Mouse (Mus musculus) neural tube, embryonic 14.5 days (tissue): ENCODE measurements around the gene Spata21. TPM values are rescaled to one million over a fixed set of nuclear protein-coding genes. Genes with fewer than 3 reads are reported as not detected.
A peak's percentile ranks its signal among the peaks of the same experiment; 100 is the strongest.

ENCODE experiments used
- ATAC-seq: fragments of 200-750 bp; cut with Nextera tagmentation; 2 replicates; pipeline ENCODE4 v1.8.0; 2017; ENCODE audit warnings: low read depth, mild to moderate bottlenecking, moderate TSS enrichment, moderate library complexity
- H3K27ac ChIP-seq: fragments of 300-500 bp; sonication (generic); 2 replicates; pipeline ENCODE4 v1.5.1; 2014; ENCODE audit warnings: low read depth, mild to moderate bottlenecking, control low read depth, low read length, moderate library complexity, mixed read lengths
- H3K27me3 ChIP-seq: fragments of 300-500 bp; sonication (generic); 2 replicates; pipeline ENCODE4 v1.6.1; 2014; ENCODE audit warnings: low read length; ENCODE audit not compliant: control insufficient read depth, insufficient read depth
- H3K36me3 ChIP-seq: fragments of 300-500 bp; sonication (generic); 2 replicates; pipeline ENCODE4 v1.6.1; 2014; ENCODE audit warnings: low read length, mixed read lengths; ENCODE audit not compliant: control insufficient read depth, insufficient read depth
- H3K4me1 ChIP-seq: fragments of 300-500 bp; sonication (generic); 2 replicates; pipeline ENCODE4 v1.6.1; 2014; ENCODE audit warnings: low read length; ENCODE audit not compliant: control insufficient read depth, insufficient read depth
- H3K4me2 ChIP-seq: fragments of 300-500 bp; sonication (generic); 2 replicates; pipeline ENCODE4 v1.6.1; 2014; ENCODE audit warnings: mild to moderate bottlenecking, low read depth, low read length, control low read depth
- H3K4me3 ChIP-seq: fragments of 300-500 bp; sonication (generic); 2 replicates; pipeline ENCODE4 v1.5.1; 2014; ENCODE audit warnings: low read depth, low read length, control low read depth, mixed read lengths
- H3K9ac ChIP-seq: fragments of 300-500 bp; sonication (generic); replicated peaks from 2 replicates; pipeline ENCODE4 v1.6.1; 2014; ENCODE audit warnings: low read depth, mild to moderate bottlenecking, control low read depth, low read length, mixed read lengths
- H3K9me3 ChIP-seq: fragments of 300-500 bp; sonication (generic); 2 replicates; pipeline ENCODE4 v1.6.1; 2016; ENCODE audit warnings: low read length; ENCODE audit not compliant: control insufficient read depth
- WGBS: fragments of 180-500 bp; shearing (Covaris S2); extraction: QIAGEN DNeasy Blood & Tissue Kit; methylation state at CpG from one replicate; pipeline ENCODE4 v1.1.7; 2014; 5-methylcytosine and 5-hydroxymethylcytosine counted together
- polyA plus RNA-seq: library from polyadenylated mRNA; unstranded; fragments of >200 nt; fragmentation: Nextera tagmentation; extraction: Ambion mirVana; gene quantifications from 2 replicates; pipeline ENCODE4 v1.2.1, GENCODE M21; 2014

Gene Spata21
- polyA plus RNA-seq, 1 experiment from 2014 or later = 0.50 TPM

GRCm38 (mm10) chr4:141058835-141059234, 29.3 kb upstream of the Spata21 start:
- H3K36me3 ChIP-seq = no peaks in the 10 kb centered on the region; the same call in 1 of the 2 replicates
- no peak for ATAC-seq
- no peaks in the 10 kb centered on the region for H3K27me3 ChIP-seq
- no peak overlapping the region for H3K4me3 ChIP-seq
- H3K9ac ChIP-seq = no peak overlapping the region
- peaks cover 10% of the 10 kb centered on the region for H3K4me1 ChIP-seq
- H3K9me3 ChIP-seq = no peaks in the 10 kb centered on the region
- 85% methylated on average over 9 of the region's 9 CpGs for WGBS
- peak overlapping the region; percentile 72; the same call in 1 of the 2 replicates for H3K4me2 ChIP-seq
- no peak overlapping the region for H3K27ac ChIP-seq

- H3K4me1 ChIP-seq = 0 out of 2 replicates have a peak, but pooled peaks cover 7% of the 10 kb centered on the region
- peak overlapping the region; percentile 96 for H3K27ac ChIP-seq
- H3K4me3 ChIP-seq = peak overlapping the region; percentile 55
- peak overlapping the region; percentile 74 for H3K9ac ChIP-seq
- ATAC-seq = no peak; the same call in 1 of the 2 replicates
- H3K9me3 ChIP-seq = no peaks in the 10 kb centered on the region
- H3K4me2 ChIP-seq = peak overlapping the region; percentile 72
- no peaks in the 10 kb centered on the region for H3K27me3 ChIP-seq
- H3K36me3 ChIP-seq = no peaks in the 10 kb centered on the region; the same call in 1 of the 2 replicates
- WGBS = 1% methylated on average over 32 of the region's 32 CpGs
Measured at GRCm38 (mm10) chr4:141059616-141060425, 28.3 kb upstream of the Spata21 start.

- peak; percentile 92 for ATAC-seq
- Histone ChIP-seq H3K27ac (peak within 1 kb of the TSS; percentile 96), H3K36me3 (no peaks in the 10 kb centered on the region; the same call in 1 of the 2 replicates), H3K4me1 (0 out of 2 replicates have a peak, but pooled peaks cover 7% of the 10 kb centered on the region), H3K4me3 (peak within 1 kb of the TSS; percentile 55), H3K4me2 (peak within 1 kb of the TSS; percentile 72), H3K9me3 (no peaks in the 10 kb centered on the region), H3K27me3 (no peaks in the 10 kb centered on the region), H3K9ac (peak within 1 kb of the TSS; percentile 74)
- under 1% methylated on average over 76 of the region's 77 CpGs for WGBS
Measured at GRCm38 (mm10) chr4:141060426-141061301, 27.5 kb upstream of the Spata21 start, which contains the start of gene Crocc. Gene Crocc (minus strand): TSS chr4:141060550.

GRCm38 (mm10) chr4:141064104-141064659, 24.0 kb upstream of the Spata21 start:
- no peak overlapping the region for H3K27ac ChIP-seq
- no peak overlapping the region for H3K4me2 ChIP-seq
- peaks cover 28% of the 10 kb centered on the region for H3K36me3 ChIP-seq
- no peak for ATAC-seq
- 85% methylated on average over 4 of the region's 4 CpGs for WGBS
- H3K27me3 ChIP-seq = no peaks in the 10 kb centered on the region
- no peaks in the 10 kb centered on the region for H3K9me3 ChIP-seq
- no peak overlapping the region for H3K9ac ChIP-seq
- H3K4me1 ChIP-seq = 0 out of 2 replicates have a peak, but pooled peaks cover 4% of the 10 kb centered on the region
- H3K4me3 ChIP-seq = no peak overlapping the region

- WGBS = 4% methylated on average over 8 of the region's 8 CpGs
- Histone ChIP-seq H3K4me2 (no peak overlapping the region), H3K9me3 (no peaks in the 10 kb centered on the region), H3K36me3 (peaks cover 36% of the 10 kb centered on the region), H3K4me1 (no peaks in the 10 kb centered on the region), H3K27ac (no peak overlapping the region), H3K4me3 (no peak overlapping the region), H3K27me3 (no peaks in the 10 kb centered on the region), H3K9ac (no peak overlapping the region)
- peak; percentile 26; the same call in 1 of the 2 replicates for ATAC-seq
Measured at GRCm38 (mm10) chr4:141065123-141065522, 23.0 kb upstream of the Spata21 start.

- Histone ChIP-seq H3K4me1 (no peaks in the 10 kb centered on the region), H3K4me3 (no peak overlapping the region), H3K4me2 (no peak overlapping the region), H3K27ac (no peak overlapping the region), H3K36me3 (peaks cover 50% of the 10 kb centered on the region), H3K9ac (no peak overlapping the region), H3K27me3 (no peaks in the 10 kb centered on the region), H3K9me3 (no peaks in the 10 kb centered on the region)
- 0 out of 2 replicates have a peak, but pooled peaks have one; percentile 10 for ATAC-seq
- 69% methylated on average over 12 of the region's 12 CpGs for WGBS
Measured at GRCm38 (mm10) chr4:141066709-141067515, 21.2 kb upstream of the Spata21 start.

- H3K4me3 ChIP-seq = no peak overlapping the region
- no peak for ATAC-seq
- no peaks in the 10 kb centered on the region for H3K9me3 ChIP-seq
- no peak overlapping the region for H3K9ac ChIP-seq
- H3K4me1 ChIP-seq = no peaks in the 10 kb centered on the region
- 87% methylated on average over 9 of the region's 9 CpGs for WGBS
- H3K4me2 ChIP-seq = no peak overlapping the region
- no peaks in the 10 kb centered on the region for H3K27me3 ChIP-seq
- no peak overlapping the region for H3K27ac ChIP-seq
- peaks cover 50% of the 10 kb centered on the region for H3K36me3 ChIP-seq
Measured at GRCm38 (mm10) chr4:141067516-141068046, 20.6 kb upstream of the Spata21 start.

- Histone ChIP-seq H3K4me1 (no peaks in the 10 kb centered on the region), H3K9me3 (no peaks in the 10 kb centered on the region), H3K36me3 (peaks cover 50% of the 10 kb centered on the region), H3K27me3 (no peaks in the 10 kb centered on the region), H3K27ac (no peak overlapping the region), H3K4me2 (no peak overlapping the region), H3K9ac (no peak overlapping the region), H3K4me3 (no peak overlapping the region)
- ATAC-seq = no peak
- 94% methylated on average over 8 of the region's 8 CpGs for WGBS
Measured at GRCm38 (mm10) chr4:141068655-141069054, 19.5 kb upstream of the Spata21 start.
